Mouse (Mus musculus) embryo, embryonic 10.5 days (tissue): Measurements from ENCODE around the gene Iqce.

Source experiments
- DNase-seq: peaks from one replicate; pipeline ENCODE4 v3.0.0-alpha.2; 2015; ENCODE audit warnings: low spot score

Gene Iqce

DNA sequence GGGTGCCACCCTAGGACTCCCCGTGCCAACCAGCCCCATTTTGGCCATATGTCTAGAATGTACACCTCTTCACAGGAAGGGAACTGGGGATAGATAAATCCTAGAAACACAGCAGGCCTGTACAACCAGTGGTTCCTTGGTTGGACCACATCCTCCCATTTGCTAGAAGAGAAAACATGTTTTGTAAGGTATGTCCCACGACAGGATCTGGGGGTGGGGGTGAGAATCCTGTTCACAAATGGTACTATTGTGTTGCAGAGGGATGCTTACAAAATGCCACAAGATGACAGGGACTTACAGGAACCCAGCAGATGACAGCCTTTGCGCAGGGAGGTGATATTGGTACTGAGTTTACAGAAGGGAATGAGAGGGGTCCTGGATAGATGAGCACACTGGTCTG, 64.2 kb downstream of the Iqce start:
- DNase-seq: no peak

DNA sequence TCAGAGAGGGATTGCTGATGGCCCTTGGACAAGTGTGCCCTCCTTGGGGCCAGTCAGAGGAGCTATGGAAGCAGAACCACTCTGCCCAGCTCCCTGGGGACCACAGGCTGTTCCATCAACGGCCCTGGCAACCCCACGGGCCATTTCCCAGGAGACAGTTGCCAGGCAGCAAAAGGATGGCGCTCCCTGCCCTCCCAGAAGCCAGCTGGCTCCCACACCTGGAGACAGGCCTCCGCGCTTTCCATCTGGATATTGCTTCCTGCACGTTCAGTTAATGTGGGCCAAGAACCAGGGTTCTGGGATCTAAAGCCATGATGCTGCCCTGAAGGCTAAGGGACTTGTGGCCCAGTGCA, 65.1 kb downstream of the Iqce start:
- DNase-seq: no peak

GRCm38 (mm10) chr5:140636316-140637057, 65.7 kb downstream of the Iqce start:
- no peak for DNase-seq

DNA sequence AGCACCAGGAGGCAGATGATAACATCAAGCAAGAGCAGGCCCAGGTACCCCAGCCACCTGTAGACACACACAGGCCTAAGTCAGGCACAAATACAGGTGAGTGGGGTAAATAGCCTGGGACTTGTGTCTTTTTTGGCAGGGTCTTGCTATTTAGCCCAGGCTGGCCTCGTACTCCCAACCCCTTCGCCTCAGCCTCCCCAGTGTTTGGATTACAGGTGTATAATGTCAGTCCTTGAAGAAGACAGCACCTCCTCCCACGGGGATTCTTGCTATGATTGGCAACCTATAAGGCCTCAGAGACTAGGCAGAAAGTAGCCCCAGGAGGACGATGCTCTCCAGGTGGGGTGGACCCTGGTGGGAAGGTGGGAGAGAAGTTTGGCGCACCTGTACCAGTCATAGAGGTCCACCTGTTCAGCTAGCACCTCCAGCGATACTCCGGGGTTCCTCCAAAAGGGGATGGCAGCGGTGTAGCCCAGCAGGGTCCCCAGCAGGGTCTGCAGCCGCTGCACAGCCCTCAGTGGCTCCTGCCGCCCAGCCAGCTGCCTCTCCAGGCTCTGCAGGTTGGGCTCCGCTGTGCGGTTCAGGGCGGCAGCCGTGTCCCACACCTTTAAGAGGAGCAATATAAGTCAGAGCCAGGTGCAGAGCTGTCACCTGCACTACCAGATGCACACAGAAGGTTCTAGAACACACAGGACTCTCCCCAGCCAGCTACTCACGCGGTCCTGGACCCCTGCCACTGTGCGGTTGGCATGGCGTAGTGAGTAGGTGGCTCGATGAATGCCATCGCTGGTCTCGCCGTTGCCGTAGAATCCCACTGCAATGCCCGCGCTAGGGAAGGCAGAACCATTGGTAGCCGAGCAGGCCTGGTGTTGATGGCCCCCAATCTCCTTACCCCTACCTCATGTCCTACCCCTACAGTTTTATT, 67.1 kb downstream of the Iqce start:
- no peak for DNase-seq

- no peak for DNase-seq
These were observed 68.7 kb downstream of the Iqce start for GRCm38 (mm10) chr5:140633432-140633831.

- no peak for DNase-seq
These were observed 73.2 kb downstream of the Iqce start for GRCm38 (mm10) chr5:140628995-140629394.

DNA sequence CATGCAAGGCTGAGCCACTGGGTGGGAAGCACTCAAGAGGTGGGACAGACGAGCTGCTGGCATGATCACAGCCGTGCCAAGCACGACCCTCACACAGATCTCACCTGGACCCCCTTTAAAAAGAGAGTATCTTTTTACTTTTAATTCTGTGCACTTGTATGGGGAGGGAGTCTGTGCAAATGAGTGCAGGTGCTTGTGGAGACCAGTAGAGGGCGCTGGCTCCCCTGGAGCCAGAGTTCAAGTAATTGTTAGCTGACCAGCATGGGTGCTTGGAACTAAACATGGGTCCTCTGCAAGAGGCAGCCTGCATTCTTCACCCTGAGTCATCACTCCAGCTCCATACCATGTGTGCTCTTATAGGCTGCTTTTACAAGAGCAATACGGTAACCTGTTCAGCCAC, 74.6 kb downstream of the Iqce start:
- DNase-seq: no peak

DNA sequence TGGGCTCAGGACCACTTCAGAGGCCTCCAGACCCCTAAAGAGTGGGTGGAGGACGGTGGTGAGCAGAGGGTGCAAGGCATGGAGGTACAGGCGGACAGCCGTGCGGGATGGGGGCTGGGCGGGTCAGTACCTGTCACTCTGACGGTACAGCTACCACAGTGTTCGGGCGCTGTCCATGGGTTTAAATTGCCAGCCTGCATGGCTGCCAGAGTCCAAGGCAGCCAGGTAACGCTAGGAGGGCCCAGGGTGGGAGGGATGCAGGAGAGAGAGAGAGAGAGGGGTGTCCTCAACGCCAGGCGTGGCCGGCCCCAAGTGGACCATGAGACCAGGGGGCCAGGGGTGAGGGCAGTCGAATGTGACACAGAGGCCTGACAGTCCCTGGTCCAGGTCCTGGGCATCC, 77.2 kb downstream of the Iqce start:
- no peak for DNase-seq

DNA sequence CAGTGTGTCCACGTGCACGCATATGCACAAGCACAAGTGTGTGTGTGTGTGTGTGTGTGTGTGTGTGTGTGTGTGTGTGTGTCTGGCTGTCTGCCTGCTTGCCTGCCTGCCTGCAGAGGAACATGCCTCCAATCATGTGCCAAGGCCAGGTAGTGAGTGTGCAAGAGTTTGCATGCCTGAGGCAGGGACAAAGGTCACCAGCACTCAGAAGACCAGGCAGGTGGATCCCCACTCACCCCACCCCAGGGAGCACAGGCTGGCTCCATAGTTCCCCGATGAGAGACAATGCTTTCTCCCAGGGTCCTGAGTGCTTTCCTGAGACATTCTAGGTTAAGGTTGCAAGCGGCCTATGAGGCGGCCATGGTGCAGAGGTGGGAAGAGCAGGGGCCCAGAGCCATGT, 77.9 kb downstream of the Iqce start:
- DNase-seq: no peak

DNA sequence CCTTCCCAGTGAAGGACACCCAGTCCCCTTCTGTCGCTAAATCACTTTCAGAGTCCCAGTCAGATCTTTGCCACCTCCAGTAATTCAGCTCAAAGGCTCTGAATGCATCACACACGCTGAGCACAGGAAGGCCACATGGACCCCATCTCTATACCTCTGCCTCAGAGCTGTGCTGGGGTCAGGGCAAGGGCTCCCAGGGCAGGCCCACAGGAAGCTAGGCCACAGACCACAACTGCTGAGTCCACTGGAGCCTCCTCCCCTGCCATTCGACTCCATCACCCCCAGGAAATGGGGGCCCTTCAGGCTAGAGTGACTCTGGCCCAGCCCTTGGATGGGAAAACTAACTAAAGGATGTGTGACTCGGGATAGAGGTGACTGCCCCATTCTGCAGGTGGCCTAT, 78.4 kb downstream of the Iqce start:
- no peak for DNase-seq

DNA sequence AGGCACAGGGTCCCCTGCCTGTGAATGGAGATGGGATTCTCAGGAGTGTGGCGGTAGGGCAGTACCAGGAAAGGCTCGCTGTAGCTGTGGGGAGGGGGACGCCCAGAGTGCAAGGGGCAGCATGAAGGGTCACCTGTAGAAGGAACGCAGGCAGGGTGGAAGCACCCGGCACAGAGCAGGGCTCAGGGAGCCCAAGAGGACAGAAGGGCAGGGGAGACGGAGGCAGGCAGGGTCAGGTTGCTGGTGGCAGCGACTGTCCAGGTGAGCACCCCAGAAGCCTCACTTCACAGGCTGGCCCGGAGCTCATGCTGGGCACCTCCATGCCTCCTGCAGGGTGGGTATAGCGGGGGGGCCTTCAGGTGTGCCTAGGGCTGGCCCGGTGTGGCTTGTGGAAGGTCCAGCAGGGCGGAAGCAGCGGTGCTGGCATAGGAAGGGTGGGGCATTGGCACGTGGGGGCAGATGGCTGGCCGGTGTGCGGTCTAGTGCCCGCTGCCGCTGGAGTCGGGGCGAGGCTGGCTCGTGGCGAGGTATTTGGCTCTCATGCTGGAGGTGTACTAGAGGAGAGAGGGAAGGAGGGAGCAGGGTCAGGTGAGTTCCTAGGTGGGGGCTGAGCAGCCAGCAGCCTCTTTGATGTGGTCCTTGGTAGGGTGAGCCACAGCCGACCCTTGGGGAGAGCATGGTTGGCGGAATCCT, 79.1 kb downstream of the Iqce start:
- DNase-seq: no peak

GRCm38 (mm10) chr5:140621517-140621916, 80.7 kb downstream of the Iqce start:
- no peak for DNase-seq

DNA sequence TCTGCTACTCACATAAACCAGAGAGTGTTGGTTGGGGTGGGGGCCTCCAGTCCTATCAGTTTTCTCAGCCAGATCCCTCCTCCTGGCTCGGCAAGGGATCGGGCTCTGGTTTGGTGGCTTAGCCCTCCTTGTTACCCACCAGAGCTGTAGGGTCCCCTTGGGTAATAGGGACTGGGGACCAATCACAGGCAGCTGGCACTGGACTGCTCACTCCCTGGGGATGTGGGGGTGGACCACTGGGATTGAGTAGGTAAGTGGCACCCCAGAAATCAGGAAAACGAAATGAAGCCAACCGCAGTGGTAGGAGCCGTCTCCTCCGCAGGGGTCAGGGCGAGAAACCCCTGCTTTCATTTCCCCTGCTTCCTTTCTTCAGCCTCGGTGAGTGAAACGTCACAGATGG, 81.1 kb downstream of the Iqce start:
- DNase-seq: no peak

DNA sequence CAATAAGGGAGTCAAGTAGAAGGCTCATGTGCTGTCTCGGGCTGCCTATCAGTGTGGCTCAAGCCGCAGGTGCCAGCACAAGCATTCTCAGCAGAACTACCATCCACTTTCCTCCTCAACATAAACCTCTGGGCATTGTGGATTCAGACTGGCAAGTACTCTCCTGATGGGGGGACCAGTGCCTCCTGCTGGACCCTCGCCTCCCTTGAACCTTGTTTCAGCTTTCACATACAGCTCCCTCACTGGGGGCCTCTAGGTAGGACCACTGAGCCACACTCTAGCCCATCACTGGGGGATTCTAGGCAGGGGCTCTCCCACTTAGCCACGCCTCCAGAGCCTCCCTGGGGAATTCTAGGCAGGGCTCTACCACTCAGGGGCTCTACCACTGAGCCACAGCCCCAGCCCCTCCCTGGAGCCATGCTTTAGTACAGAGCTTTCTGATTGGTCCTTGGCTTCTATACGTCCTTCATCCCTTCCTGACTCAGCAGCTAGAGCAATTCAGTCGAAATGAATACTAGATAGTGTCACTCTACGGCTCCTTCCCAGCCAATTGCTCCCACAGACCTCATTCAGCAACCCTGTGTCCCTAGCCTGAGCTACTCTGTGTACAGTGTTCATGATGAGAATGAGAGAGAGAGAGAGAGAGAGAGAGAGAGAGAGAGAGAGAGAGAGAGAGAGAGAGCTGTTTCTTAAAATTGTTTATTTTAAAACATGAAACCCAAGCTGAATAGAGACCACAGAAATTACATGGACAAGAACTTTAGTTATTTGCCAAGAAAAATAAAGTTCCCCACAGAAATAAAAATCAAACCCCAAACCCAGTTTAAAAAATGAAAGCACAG, 82.1 kb downstream of the Iqce start:
- DNase-seq: peak; percentile 33

GRCm38 (mm10) chr5:140619151-140619771, 82.9 kb downstream of the Iqce start:
- peak; percentile 92 for DNase-seq

DNA sequence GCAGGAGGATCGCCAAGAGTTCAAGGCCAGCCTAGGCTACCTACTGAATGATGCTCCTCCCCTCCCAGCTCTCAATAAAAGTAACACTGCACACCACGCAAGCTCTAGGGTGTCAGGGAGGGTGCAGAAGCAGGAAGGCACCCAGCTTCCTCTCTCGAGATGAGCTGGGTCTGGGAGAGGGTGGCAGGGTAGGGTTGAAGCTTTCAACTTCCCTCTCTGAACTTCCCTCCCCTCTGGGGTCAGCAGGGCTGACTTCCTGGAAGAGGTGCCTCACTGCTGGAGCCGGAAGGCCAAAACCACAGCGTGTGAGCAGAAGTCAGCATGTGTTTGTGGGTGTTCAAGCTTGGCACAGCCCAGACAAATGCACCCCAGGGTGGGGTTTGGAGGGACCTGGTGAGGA, 84.5 kb downstream of the Iqce start:
- no peak for DNase-seq

DNA sequence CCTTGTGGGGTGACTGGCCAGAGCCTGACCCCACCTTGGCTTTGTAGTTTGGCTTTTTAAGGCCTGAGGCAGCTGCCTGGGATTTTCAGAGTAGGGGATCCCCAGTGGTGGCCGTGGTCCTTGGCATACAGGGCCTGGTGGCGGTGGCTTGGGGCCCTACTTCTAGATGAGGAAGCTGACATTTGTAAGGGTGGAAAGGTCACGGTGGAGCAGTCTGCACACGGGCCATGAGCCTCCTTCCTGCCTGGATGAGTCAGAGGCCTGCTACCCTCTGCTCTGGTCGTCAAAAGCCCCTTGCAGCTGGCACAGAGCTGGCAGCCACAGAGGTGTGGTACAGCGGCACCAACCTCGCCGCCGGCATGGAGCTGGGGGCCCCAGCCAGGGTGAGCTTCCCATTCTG, 85.5 kb downstream of the Iqce start:
- no peak for DNase-seq

DNA sequence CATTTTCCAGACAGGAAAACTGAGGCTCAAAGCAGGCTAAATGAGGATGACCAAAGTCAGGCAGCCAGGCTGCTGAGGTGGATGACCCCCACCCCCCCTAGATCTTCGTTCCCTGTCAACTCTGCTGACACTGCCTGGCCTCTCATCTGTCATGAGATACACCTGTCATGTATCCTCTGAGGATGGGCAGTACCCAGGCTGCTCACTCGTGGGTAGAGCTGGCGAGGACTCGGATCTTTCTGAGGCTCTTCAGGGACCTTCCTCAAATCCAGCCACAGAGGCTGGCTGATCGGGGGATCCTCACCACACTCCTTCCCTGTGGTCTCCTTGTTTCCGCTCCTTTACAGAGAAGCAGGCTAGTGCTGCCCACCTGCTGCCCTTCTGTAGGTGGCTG, 86.1 kb downstream of the Iqce start:
- no peak for DNase-seq

- DNase-seq: no peak
These were observed 86.7 kb downstream of the Iqce start for GRCm38 (mm10) chr5:140615321-140616109.

DNA sequence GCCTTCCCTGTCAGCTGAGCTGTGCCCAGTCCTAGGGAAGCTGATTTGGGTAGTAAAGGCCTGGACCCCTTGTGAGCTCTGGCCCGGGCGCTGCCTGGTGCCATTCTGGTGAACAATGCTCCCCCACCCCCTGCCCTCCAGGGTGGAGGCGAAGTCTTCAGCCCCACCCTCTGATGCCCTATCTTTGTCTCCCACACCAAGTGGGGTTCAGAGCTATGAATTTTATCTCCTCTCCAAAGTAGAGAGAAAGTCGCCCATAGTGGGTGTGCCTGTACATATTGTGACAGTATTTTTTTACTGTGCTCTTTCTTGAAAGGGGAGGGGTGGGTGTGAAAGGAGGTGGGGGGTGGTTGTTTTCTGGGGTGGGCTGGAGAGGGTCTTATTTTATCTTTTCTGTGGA, 87.3 kb downstream of the Iqce start:
- DNase-seq: no peak

- no peak for DNase-seq
These were observed 88.0 kb downstream of the Iqce start for GRCm38 (mm10) chr5:140614141-140614540.
